Mouse (Mus musculus) stomach, postnatal 0 days (tissue): Measurements from ENCODE around the gene Prpf38b.

Source experiments
- CTCF ChIP-seq: IDR thresholded peaks from 2 replicates; pipeline ENCODE4 v1.5.1; 2016; ENCODE audit warnings: antibody characterized with exemption, low read depth, mild to moderate bottlenecking, moderate library complexity
- EP300 ChIP-seq: optimal IDR thresholded peaks from 2 replicates; pipeline ENCODE3; 2016; ENCODE audit warnings: antibody characterized with exemption

DNA sequence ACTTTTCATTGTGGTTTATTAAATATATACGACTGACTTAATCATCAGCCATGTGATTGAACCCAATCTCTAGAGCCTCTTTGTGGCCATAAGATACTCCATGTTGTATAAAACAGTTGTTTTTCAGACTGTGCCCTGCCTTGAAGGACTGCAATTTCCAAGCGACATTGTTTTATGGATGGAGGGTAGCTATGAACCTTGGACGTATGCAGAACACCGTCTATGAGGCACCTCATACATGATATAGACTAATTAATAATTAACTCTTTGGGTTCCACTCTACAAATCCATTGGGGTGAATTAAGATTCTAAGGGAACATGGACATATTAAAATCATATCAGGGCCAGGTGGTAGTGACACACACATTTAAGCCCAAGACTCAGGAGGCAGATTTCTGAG lies 14.2 kb upstream of the Prpf38b start:
- no peak for TF ChIP-seq CTCF
- TF ChIP-seq EP300: no peak
